Mouse (Mus musculus) fibroblast of lung, adult 2 months (primary cell): ENCODE measurements around the gene Hspa12a.
"Not testable (repeated sequence)": the region's sequence is repeated elsewhere in the genome, so short reads cannot be mapped to it uniquely, and the experiment has no call there.

Source experiments
- DNase-seq: peaks from one replicate; pipeline ENCODE4 v3.0.0-alpha.2; 2011; ENCODE audit warnings: low read depth

Hspa12a gene

DNA sequence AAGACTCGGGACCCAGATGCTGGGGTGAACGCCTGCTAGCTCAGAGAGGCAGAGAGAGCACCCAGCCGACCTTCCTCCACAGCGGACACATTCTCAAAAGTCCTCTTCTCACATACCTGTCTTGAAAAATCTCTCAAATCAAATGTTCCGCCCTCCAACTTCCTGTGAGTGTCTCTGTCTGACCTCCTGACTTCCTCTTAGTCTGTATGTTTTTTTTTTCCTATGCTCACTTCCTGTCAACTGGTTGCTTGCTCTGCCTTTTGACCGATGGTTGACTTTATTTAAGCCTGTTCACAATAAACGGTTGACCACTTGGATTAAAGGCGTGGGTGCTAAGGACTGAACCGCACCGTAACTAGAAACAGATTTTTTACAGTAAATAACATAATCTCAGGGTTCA is 35.4 kb downstream of the Hspa12a start:
- no peak for DNase-seq

GRCm38 (mm10) chr19:58906685-58907084 is 36.8 kb downstream of the Hspa12a start:
- no peak for DNase-seq

- DNase-seq = peak; percentile 30
Observed at GRCm38 (mm10) chr19:58903899-58904327, 39.5 kb downstream of the Hspa12a start.

GRCm38 (mm10) chr19:58903079-58903898 is 40.2 kb downstream of the Hspa12a start:
- DNase-seq = no peak

DNA sequence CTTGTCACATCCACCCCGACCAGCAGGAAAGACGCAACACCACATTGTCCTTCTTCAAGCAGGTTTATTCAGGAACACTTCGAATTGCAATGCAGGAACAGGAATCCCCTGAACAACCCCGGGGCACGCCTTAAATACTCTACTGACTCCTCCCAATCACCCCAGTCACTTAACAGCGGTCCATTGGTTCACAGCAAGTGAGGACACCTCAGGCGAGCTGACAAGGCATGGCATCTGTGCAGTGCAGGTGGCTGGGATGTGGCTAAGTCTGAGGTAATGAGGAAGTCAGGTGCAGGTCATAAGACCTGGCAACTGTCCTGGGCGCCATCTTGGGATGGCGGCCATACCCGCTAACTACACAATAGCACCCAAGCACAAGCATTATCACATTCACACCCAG is 43.0 kb downstream of the Hspa12a start:
- not testable (repeated sequence) for DNase-seq

DNA sequence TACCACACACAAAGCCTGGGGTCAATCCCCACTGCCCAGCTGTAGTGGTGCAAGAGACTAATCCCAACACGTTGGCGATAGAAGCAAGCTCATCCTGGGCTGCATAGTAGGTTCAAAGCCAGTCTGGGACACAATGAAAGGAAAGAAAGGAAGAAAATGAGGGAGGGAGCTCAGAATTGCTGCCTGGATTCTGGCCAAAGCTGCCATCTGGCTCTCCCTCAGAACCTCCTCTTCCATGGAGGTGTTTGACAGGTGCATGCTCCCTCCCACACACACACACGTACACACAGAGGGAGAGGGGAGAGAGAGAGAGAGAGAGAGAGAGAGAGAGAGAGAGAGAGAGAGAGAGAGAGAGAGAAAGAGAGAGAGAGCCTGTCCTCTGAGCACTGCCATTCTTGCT is 47.2 kb downstream of the Hspa12a start:
- DNase-seq = no peak

DNA sequence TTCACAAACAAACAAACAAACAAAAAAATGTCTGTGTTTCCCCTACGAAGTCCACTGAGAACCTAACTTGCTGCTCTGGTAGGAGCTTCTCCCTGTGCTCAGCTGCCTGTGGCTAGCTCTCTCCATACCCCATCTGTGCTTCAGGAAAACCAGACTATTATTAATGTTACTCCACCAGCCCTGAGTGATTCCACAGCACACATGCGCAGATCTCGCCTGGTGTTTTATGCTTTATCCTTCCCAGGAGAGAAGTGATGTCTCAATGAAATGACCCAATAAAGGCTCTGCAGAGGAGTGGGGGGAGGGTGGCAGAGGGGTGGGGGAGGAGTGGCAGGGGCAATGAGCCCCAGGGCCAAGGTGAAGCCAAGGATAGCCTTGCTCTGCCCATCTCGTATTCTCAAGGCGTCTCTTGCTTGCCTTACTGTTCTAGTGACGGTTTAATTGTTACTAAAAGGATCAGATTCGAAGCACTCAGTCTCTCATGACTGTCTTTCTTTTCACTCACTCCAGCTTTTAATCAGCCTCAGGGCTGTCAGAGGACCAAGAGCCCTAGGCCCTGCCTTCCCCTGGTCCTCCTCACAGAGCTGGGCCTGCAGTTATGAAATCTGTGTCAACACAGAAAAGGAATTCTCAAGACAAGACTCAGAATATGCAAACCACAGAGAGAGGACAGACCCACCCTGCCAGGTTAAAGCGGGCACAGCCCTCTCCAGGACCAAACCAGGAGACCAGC is 54.0 kb downstream of the Hspa12a start:
- no peak for DNase-seq

GRCm38 (mm10) chr19:58886467-58886866 is 57.0 kb downstream of the Hspa12a start:
- DNase-seq = no peak

GRCm38 (mm10) chr19:58883451-58883850 is 60.0 kb downstream of the Hspa12a start:
- no peak for DNase-seq

- DNase-seq = no peak
Observed at GRCm38 (mm10) chr19:58882336-58882735, 61.1 kb downstream of the Hspa12a start.

DNA sequence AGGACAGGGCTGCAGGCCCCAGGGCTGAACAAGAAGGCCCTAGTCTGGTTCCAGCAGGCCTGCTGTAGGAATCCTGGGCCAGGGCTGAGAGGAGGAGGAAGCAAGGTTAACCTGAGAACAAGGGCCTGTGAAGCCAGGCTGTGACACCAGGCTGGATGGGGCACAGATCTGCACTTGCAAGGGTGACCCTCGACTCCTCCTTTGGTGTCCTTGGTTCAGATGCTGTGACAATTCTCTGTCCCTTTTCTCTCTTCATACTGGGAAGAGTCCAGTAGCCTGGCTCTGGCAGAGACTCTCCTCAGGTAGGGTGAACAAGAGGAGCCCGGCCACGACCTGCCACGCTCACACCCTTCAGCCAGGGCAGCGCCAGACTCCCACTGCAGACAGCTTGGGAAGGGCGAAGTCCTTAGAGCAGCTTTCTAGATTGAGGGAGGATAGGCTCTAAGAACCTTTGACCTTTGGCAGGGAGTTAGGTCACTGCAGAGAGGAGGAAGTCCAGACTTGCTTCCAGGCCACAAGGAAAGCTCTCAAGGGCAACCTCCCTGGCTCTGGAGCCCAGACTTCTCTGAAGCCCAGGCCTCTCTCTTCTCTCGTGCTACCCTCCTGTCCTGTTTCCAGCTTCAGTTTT is 64.0 kb downstream of the Hspa12a start:
- no peak for DNase-seq

DNA sequence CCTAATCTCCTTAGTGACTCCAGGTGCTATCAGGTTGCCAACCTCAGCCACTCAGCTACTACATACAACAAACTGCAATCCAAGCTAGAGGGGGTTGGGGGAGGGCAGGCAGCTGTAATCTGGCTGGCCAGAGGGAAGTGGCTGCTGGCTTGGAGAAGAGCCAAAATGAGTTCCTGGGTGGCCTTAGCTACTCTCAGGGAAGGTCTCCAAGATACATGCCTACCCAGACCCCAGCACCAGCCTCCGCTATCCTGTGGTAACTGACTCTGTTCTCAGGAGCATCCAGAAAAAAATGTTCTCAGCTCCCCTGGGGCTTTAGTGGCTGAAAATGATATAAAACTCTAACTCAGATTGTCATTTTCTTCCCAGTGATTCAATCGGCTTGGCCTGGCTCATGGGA is 64.9 kb downstream of the Hspa12a start:
- peak; percentile 39 for DNase-seq

DNA sequence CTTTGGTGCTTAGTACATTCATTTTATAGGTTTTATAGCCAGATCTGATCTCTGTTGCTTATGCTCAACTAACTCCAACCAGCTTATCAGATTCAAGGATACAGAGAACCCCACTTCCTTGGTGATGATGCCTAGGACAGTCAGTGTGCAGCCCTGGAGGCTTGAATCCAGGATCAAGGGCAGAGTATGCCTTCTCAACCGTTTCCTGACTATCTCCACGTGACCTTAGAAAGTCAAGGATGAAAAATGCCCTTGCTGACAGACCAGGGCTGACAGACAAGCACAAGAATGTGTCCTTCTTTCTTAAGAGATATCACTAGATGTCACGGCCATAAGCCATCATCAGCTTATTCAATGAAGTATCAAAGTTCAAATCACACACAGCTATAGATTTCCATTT is 69.9 kb downstream of the Hspa12a start:
- no peak for DNase-seq

- no peak for DNase-seq
Observed at GRCm38 (mm10) chr19:58872381-58873259, 70.8 kb downstream of the Hspa12a start.

DNA sequence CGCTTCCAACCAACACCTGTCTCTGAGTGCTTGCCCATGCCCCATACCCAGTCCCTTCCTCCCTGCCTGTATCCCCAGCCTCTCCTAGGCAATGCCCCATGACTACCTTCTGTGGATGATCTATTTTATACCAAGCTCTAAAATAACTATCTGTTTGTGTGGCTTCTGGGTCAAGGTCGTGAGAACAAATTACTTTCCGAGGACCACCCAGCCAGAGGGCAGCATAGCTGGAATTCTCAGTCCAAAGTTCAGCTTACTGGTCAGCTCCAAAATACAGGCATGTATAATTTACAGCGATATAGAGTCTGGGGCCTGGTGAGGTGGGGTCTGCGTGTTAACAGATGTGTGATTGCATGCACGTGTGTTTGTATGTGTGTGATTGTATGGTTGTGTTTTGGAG is 71.6 kb downstream of the Hspa12a start:
- no peak for DNase-seq

GRCm38 (mm10) chr19:58866651-58867050 is 76.8 kb downstream of the Hspa12a start:
- DNase-seq = no peak

- no peak for DNase-seq
Observed at GRCm38 (mm10) chr19:58865224-58865623, 78.2 kb downstream of the Hspa12a start.

- DNase-seq = no peak
Observed at GRCm38 (mm10) chr19:58864006-58864573, 79.4 kb downstream of the Hspa12a start.

DNA sequence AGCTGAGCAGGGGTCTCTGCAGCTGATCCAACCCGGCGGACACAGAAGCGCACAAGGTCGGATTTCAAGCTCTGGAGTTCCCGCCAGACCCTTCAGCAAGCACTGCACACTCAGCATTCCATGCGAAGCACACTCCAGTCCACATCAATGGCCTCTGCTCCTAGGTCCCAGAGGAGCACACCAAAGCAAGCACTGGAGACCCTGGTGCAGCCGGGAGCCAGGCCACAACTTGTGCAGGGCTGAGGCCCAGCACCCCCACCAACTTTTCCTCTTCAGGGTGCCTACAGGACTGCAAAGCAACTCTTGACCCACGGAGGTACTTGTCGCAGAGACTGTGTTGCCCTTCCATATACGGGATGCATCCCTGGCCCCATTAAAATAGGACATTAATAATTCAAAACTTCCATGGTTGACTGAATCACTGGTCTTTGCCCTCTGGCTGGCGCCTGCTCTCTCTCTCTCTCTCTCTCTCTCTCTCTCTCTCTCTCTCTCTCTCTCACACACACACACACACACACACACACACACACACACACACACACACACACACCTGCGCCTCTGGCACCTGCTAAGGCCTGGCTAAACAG is 82.2 kb downstream of the Hspa12a start:
- no peak for DNase-seq

- DNase-seq = no peak
Observed at GRCm38 (mm10) chr19:58860255-58861173, 82.9 kb downstream of the Hspa12a start.
